In the genomic region with DNA sequence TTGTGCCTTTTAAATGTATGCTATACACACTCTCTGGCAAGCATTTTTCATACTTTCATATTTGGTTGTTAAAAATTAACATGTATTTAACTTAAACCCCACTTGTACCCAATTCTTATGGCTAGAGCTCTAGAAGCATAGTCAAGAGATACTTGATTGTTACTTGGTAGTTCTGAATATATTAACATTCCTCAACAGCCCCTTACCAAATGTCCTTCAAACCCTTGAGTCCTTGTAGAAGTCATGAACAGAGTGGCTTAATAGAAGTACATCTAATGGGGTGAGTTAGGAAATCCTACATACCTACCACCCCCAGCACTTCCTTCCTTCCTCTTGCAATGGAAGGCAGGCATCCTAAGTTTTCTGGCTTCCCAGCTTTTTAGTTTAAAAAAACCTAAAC, we compare ENCODE assay signal across 25 mouse cellular contexts.
"Had no signal": no experiment of that assay in that cellular context is flagged by ENCODE, and none has a peak within 500 bp of the region (broad histone marks: within the 10 kb centered on the region; RNA-seq: fewer than 3 reads in every experiment).

No protein-coding gene starts in this region.

- H3K27ac ChIP-seq: gastrocnemius, adult 2 months; heart, embryonic 10.5 days; hindbrain, embryonic 10.5 days; hindbrain, embryonic 12.5 days; hindbrain, embryonic 14.5 days; intestine, embryonic 15.5 days; layer of hippocampus, adult 2 months; left cerebral cortex, adult 2 months; limb, embryonic 10.5 days; limb, embryonic 12.5 days had no signal

- H3K4me3 ChIP-seq: gastrocnemius, adult 2 months; heart, embryonic 10.5 days; heart, embryonic 12.5 days; hindbrain, embryonic 10.5 days; hindbrain, embryonic 12.5 days; intestine, embryonic 15.5 days; layer of hippocampus, adult 2 months; left cerebral cortex, adult 2 months; limb, embryonic 10.5 days; limb, embryonic 12.5 days had no signal

- H3K4me2 ChIP-seq: heart, embryonic 12.5 days; hindbrain, embryonic 12.5 days; hindbrain, embryonic 14.5 days; intestine, embryonic 15.5 days; limb, embryonic 12.5 days had no signal

- H3K36me3 ChIP-seq: heart, embryonic 10.5 days; heart, embryonic 12.5 days; hindbrain, embryonic 10.5 days; hindbrain, embryonic 12.5 days; intestine, embryonic 15.5 days; limb, embryonic 10.5 days; limb, embryonic 12.5 days had no signal

- H3K27me3 ChIP-seq: heart, embryonic 12.5 days; hindbrain, embryonic 12.5 days; intestine, embryonic 15.5 days; limb, embryonic 12.5 days had no signal

- ATAC-seq: forebrain, embryonic 16.5 days; hindbrain, embryonic 16.5 days; inflammation-experienced regulatory T-cells, adult 6 months; intestine, embryonic 15.5 days; intestine, postnatal 0 days had no signal

- DNase-seq: gastrocnemius, adult 2 months; gastrocnemius, postnatal 10 days; gastrocnemius, postnatal 25 days; heart, adult 18-20 months; heart, postnatal 10 days; heart, postnatal 4 days; kidney, adult 18-20 months; kidney, adult 8-10 months; kidney, postnatal 10 days; kidney, postnatal 25 days; kidney, postnatal 4 days had no signal

- H3K4me1 ChIP-seq: heart, embryonic 10.5 days; heart, embryonic 12.5 days; hindbrain, embryonic 12.5 days; intestine, embryonic 15.5 days had no signal

- H3K9ac ChIP-seq: heart, embryonic 12.5 days; hindbrain, embryonic 12.5 days; hindbrain, embryonic 14.5 days; intestine, embryonic 15.5 days; limb, embryonic 12.5 days had no signal

- H3K9me3 ChIP-seq: heart, embryonic 10.5 days; heart, embryonic 12.5 days; hindbrain, embryonic 10.5 days; hindbrain, embryonic 12.5 days; intestine, embryonic 15.5 days; limb, embryonic 10.5 days had no signal
